Mouse (Mus musculus) R1 (cell line): ENCODE data around the gene Prkcd.

Source experiments
- DNase-seq: peaks from one replicate; pipeline ENCODE4 v3.0.0-alpha.2; 2018; ENCODE audit warnings: low read depth, low spot score

The Prkcd gene

GRCm38 (mm10) chr14:30608176-30608575, 17.8 kb downstream of the Prkcd start:
- no peak for DNase-seq

- no peak for DNase-seq
These were observed 18.3 kb downstream of the Prkcd start for GRCm38 (mm10) chr14:30607696-30608095.

- peak; percentile 67 for DNase-seq
These were observed 19.2 kb downstream of the Prkcd start for GRCm38 (mm10) chr14:30606817-30607216.

GRCm38 (mm10) chr14:30597142-30597541, 28.9 kb downstream of the Prkcd start:
- DNase-seq = no peak

- DNase-seq = no peak
These were observed 29.6 kb downstream of the Prkcd start for GRCm38 (mm10) chr14:30596407-30596806.

- DNase-seq = no peak
These were observed 30.3 kb downstream of the Prkcd start for GRCm38 (mm10) chr14:30595576-30596313.

- DNase-seq = no peak
These were observed 31.8 kb downstream of the Prkcd start for GRCm38 (mm10) chr14:30594092-30594695.

GRCm38 (mm10) chr14:30593279-30594091, 32.5 kb downstream of the Prkcd start:
- no peak for DNase-seq

GRCm38 (mm10) chr14:30591417-30591816, 34.6 kb downstream of the Prkcd start:
- DNase-seq = peak; percentile 57

GRCm38 (mm10) chr14:30590918-30591317, 35.1 kb downstream of the Prkcd start:
- DNase-seq = no peak

- no peak for DNase-seq
These were observed 35.9 kb downstream of the Prkcd start for GRCm38 (mm10) chr14:30590041-30590645.

GRCm38 (mm10) chr14:30586780-30587461, 39.1 kb downstream of the Prkcd start:
- no peak for DNase-seq

- no peak for DNase-seq
These were observed 40.7 kb downstream of the Prkcd start for GRCm38 (mm10) chr14:30585323-30585722.

- DNase-seq = peak; percentile 73
These were observed 41.3 kb downstream of the Prkcd start for GRCm38 (mm10) chr14:30584497-30585251.

- no peak for DNase-seq
These were observed 41.9 kb downstream of the Prkcd start for GRCm38 (mm10) chr14:30584077-30584476.

- no peak for DNase-seq
These were observed 44.8 kb downstream of the Prkcd start for GRCm38 (mm10) chr14:30581238-30581637.

GRCm38 (mm10) chr14:30579882-30580281, 46.1 kb downstream of the Prkcd start:
- peak; percentile 77 for DNase-seq

GRCm38 (mm10) chr14:30579180-30579579, 46.8 kb downstream of the Prkcd start:
- DNase-seq = no peak

GRCm38 (mm10) chr14:30577303-30578062, 48.5 kb downstream of the Prkcd start:
- peak; percentile 73 for DNase-seq

GRCm38 (mm10) chr14:30576260-30576659, 49.8 kb downstream of the Prkcd start:
- no peak for DNase-seq
